Mouse (Mus musculus): Measurements from ENCODE around the gene Ctnnd2.

- TF ChIP-seq CTCF (IDR thresholded peaks at IDR 0.05; ENCODE audit: borderline replicate concordance, insufficient read depth, low read depth, low read length) (no peak), POLR2A (IDR thresholded peaks at IDR 0.05; ENCODE audit: borderline replicate concordance, insufficient read depth, low read length) (no peak)
These were observed 891.3 kb downstream of the Ctnnd2 start for GRCm38 (mm10) chr15:31063734-31064133.

Data from cerebellum, adult 2 months (tissue).